Mouse (Mus musculus) lung, postnatal 0 days (tissue): ENCODE results near the gene E130218I03Rik. TPM values are rescaled to one million over a fixed set of nuclear protein-coding genes. Genes with fewer than 3 reads are reported as not detected.

Experiments
- ATAC-seq: fragments of 200-750 bp; cut with Nextera tagmentation; 2 replicates; pipeline ENCODE4 v1.8.0; 2017; ENCODE audit warnings: moderate library complexity
- DNase-seq: peaks from one replicate; pipeline ENCODE4 v3.0.0-alpha.2; 2016; ENCODE audit warnings: low spot score
- H3K27ac ChIP-seq: fragments of 300-500 bp; sonication (generic); 2 replicates; pipeline ENCODE4 v1.5.1; 2014; ENCODE audit warnings: antibody characterized with exemption, mild to moderate bottlenecking, low read length, mixed read lengths
- H3K27me3 ChIP-seq: fragments of 300-500 bp; sonication (generic); replicated peaks from 2 replicates; pipeline ENCODE4 v1.6.1; 2014; ENCODE audit warnings: low read length, mixed read lengths; ENCODE audit not compliant: insufficient read depth
- H3K36me3 ChIP-seq: fragments of 300-500 bp; sonication (generic); 2 replicates; pipeline ENCODE4 v1.6.1; 2014; ENCODE audit warnings: low read length, mixed read lengths; ENCODE audit not compliant: insufficient read depth
- H3K4me1 ChIP-seq: fragments of 300-500 bp; sonication (generic); 2 replicates; pipeline ENCODE4 v1.6.1; 2014; ENCODE audit warnings: antibody characterized with exemption, low read depth, low read length, mixed read lengths; ENCODE audit not compliant: insufficient read depth
- H3K4me2 ChIP-seq: fragments of 300-500 bp; sonication (generic); replicated peaks from 2 replicates; pipeline ENCODE4 v1.6.1; 2014; ENCODE audit warnings: low read depth, mild to moderate bottlenecking, low read length, moderate library complexity, mixed read lengths
- H3K4me3 ChIP-seq: fragments of 300-500 bp; sonication (generic); 2 replicates; pipeline ENCODE4 v1.5.1; 2014; ENCODE audit warnings: low read depth, low read length
- H3K9ac ChIP-seq: fragments of 300-500 bp; sonication (generic); replicated peaks from 2 replicates; pipeline ENCODE4 v1.6.1; 2014; ENCODE audit warnings: low read depth, mild to moderate bottlenecking
- H3K9me3 ChIP-seq: fragments of 300-500 bp; sonication (generic); 2 replicates; pipeline ENCODE4 v1.6.1; 2016; ENCODE audit warnings: low read length, mixed read lengths
- CTCF ChIP-seq: IDR thresholded peaks from 2 replicates; pipeline ENCODE4 v1.5.1; 2016; ENCODE audit warnings: antibody characterized with exemption, mild to moderate bottlenecking
- EP300 ChIP-seq: IDR thresholded peaks from 2 replicates; pipeline ENCODE4 v1.6.1; 2016; ENCODE audit warnings: antibody characterized with exemption, mild to moderate bottlenecking, control low read depth
- WGBS: fragments of 180-500 bp; shearing (Covaris S2); extraction: QIAGEN DNeasy Blood & Tissue Kit; methylation state at CpG from one replicate; pipeline ENCODE4 v1.1.7; 2014; 5-methylcytosine and 5-hydroxymethylcytosine counted together
- polyA plus RNA-seq: library from polyadenylated mRNA; unstranded; fragments of >200 nt; fragmentation: Nextera tagmentation; extraction: Ambion mirVana; gene quantifications from 2 replicates; pipeline ENCODE4 v1.2.1, GENCODE M21; 2015

Gene E130218I03Rik
- polyA plus RNA-seq, 1 experiment from 2014 or later = not detected

DNA sequence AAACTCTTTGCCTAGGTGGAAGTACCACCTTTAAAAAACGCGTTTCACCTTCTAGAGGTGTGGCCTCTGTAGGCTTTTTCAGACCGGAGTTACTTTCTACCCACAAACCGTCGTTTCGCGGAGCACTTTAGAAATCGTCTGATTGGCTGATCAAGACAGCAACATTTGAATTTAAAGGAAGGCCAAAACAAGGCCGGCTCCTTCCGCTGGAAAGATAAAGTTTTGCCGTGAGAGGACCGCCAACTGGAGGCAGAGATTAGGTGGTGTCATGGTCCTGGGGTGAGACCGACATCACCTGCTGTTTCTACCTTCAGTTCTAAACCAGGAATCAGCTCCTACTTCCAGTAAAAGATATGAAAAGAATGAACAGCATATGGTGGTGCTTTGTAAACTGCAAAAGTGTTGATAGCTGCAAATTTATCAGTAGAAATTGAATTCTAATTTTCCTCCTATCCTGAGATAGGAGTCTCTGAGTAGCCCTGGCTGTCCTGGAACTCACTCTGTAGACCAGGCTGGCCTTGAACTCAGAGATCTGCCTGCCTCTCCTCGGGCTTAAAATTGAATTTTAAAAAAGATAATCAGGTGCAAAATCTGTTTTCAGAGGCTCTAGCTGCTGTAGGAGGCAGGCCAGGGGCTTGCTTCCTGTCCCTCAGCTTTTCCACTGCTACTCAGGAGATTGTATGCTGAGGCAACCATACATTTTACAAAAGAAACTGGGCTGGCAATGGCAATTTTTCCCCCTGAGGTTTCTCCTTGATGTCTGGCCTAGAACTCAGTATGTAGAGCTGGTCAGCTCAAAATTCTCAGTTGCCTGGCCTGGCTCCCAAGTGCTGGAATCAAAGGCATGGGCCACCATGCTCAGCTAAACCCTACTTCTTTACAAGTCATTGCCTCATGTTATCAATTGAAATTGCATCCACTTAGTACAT is 30.2 kb downstream of the E130218I03Rik start:
- peak overlapping the region; percentile 38; the same call in 1 of the 2 replicates for H3K27ac ChIP-seq
- peak overlapping the region; percentile 21; the same call in 1 of the 2 replicates for H3K4me3 ChIP-seq
- no peaks in the 10 kb centered on the region for H3K27me3 ChIP-seq
- peaks cover 13% of the 10 kb centered on the region for H3K36me3 ChIP-seq
- H3K9me3 ChIP-seq = no peaks in the 10 kb centered on the region
- TF ChIP-seq CTCF (no peak), EP300 (no peak)
- 5% methylated on average over 14 of the region's 14 CpGs for WGBS
- no peak overlapping the region for H3K9ac ChIP-seq
- ATAC-seq (peak; percentile 62), DNase-seq (peak; percentile 75)
- H3K4me1 ChIP-seq = peaks cover 4% of the 10 kb centered on the region; the same call in 1 of the 2 replicates
- H3K4me2 ChIP-seq = peak overlapping the region; percentile 40

DNA sequence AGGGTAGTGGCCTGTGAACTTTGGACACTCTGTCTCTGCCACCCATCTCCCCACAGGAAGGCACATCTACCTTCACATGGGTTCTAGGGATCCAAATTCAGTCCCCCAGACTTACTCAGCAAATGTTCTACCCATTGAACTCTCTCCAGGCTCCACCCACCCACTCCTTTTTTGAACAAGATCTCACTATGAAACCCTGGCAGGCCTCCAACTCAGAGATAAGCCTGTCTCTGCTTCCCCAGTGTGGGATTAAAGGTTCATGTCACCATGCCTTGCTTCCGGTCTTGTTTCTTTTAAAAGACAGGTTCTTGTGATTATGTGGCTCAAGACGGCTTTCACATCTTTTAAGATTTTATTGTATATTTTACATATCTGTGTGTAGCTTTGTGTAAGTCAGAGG is 41.5 kb downstream of the E130218I03Rik start:
- WGBS = 82% methylated on average over 2 of the region's 2 CpGs
- Histone ChIP-seq H3K9ac (no peak overlapping the region), H3K9me3 (no peaks in the 10 kb centered on the region), H3K4me3 (no peak overlapping the region), H3K27me3 (no peaks in the 10 kb centered on the region), H3K4me2 (no peak overlapping the region), H3K27ac (no peak overlapping the region), H3K4me1 (peaks cover 9% of the 10 kb centered on the region; the same call in 1 of the 2 replicates), H3K36me3 (0 out of 2 replicates have a peak, but pooled peaks cover 10% of the 10 kb centered on the region)
- TF ChIP-seq EP300 (no peak), CTCF (no peak)
- DNase-seq (no peak), ATAC-seq (no peak)

DNA sequence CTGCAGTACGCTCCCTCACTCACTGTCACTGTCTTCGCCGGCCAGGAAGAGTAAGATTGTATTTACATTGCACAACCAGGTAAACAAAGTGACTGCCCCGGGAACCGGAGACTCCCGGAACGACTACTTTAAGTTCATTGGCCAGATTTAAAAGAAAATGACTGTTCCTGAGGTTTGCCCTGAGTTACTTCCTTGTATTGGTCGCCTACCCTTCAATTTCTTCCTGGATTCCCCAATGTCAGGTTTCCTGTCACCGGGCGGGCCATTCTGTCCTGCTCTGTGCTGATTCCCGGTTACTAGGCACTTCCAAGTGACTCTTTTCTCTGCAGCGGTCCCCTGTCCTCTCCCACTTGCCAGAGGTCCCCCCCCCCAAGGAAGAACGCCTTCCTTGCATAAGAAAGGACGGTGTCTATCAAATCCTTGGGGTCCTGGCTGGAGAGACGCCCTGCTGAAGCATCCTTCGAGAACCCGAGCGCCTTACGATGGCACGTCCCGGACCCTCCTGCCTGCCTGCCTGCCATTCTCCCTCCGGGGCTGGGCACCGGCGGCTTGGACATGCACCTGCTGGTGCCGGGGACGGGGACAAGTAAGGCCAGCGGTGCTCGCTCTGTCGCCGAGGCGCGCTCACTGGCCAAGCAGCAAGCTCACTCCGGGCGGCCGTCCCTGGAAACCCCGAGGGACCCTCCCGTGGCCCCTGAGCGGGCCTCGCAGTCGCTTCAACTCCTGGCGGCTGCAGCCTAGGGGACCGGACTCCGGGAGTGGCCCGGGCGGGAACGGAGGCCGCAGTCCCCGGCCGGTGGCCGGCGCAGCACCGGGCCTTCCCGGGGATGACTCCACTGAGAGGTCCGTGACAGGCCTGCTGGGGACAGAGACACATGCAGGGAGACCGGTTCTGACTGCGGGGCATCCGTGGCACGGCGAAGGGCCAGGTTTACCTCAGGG is 43.0 kb downstream of the E130218I03Rik start:
- Histone ChIP-seq H3K27me3 (no peaks in the 10 kb centered on the region), H3K4me3 (peak overlapping the region; percentile 93), H3K9ac (peak overlapping the region; percentile 86), H3K4me1 (peaks cover 9% of the 10 kb centered on the region; the same call in 1 of the 2 replicates), H3K36me3 (0 out of 2 replicates have a peak, but pooled peaks cover 6% of the 10 kb centered on the region), H3K9me3 (no peaks in the 10 kb centered on the region), H3K27ac (peak overlapping the region; percentile 98), H3K4me2 (peak overlapping the region; percentile 94)
- DNase-seq = peak; percentile 42
- peak; percentile 20 for ATAC-seq
- no peak for TF ChIP-seq CTCF
- no peak for TF ChIP-seq EP300
- WGBS = under 1% methylated on average over 52 of the region's 59 CpGs

DNA sequence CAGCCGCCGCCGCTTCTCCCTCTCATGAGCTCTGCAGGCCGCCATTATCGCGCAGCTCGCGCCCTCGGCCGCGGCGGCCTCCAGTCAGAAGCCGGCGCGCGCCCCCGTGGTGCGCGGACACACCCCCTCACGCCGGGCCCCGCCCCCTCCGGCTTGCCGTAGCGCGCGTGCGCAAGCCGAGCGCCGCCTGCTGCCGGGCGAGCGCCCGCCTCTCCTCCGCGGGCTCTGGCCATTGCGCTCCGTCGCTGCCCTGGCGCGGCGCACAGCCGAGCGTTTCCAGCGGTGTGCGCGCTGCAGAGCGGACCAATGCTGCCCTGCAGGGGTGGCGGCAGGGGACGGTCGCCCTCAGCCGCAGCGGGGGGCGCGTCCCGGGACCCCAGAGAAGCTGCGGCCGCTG is 43.7 kb downstream of the E130218I03Rik start:
- H3K27me3 ChIP-seq = no peaks in the 10 kb centered on the region
- DNase-seq (peak; percentile 95), ATAC-seq (peak; percentile 96)
- H3K4me3 ChIP-seq = peak overlapping the region; percentile 93
- no peaks in the 10 kb centered on the region for H3K9me3 ChIP-seq
- peaks cover 9% of the 10 kb centered on the region; the same call in 1 of the 2 replicates for H3K4me1 ChIP-seq
- peak overlapping the region; percentile 94 for H3K4me2 ChIP-seq
- 0 out of 2 replicates have a peak, but pooled peaks cover under 1% of the 10 kb centered on the region for H3K36me3 ChIP-seq
- TF ChIP-seq EP300 (no peak), CTCF (peak; percentile 59)
- WGBS = 1% methylated on average over 17 of the region's 59 CpGs
- peak overlapping the region; percentile 86 for H3K9ac ChIP-seq
- H3K27ac ChIP-seq = peak overlapping the region; percentile 98

DNA sequence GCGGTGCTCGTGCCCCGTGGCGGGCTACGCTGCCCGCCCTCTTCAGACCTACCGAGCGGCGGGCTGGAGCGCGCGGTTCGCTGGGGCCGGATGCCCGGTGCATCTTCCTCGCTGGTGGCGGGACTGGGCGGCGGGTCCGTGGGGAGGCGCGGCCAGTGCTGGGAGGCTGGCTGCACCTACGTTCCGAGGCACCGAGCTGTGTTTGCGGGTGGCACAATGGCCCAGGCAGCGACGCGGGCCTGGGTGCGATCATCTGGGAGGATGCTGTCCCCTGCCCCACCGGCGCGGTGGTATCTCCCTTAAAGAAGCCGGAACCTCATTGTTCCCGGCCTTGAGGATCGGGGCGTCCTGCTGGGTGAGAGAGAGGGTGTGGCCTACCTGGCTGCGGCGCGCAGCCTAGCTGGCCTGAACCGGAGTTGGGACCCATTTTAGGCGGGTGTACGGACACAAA is 44.1 kb downstream of the E130218I03Rik start, which contains the start of gene Pdik1l:
TSS of gene Pdik1l (minus strand) at position 321 of the 451 bp plus-strand sequence.
- Histone ChIP-seq H3K4me1 (peaks cover 9% of the 10 kb centered on the region; the same call in 1 of the 2 replicates), H3K9me3 (no peaks in the 10 kb centered on the region), H3K27ac (peak within 1 kb of the TSS; percentile 98), H3K27me3 (no peaks in the 10 kb centered on the region), H3K9ac (peak within 1 kb of the TSS; percentile 86), H3K36me3 (no peaks in the 10 kb centered on the region), H3K4me3 (peak within 1 kb of the TSS; percentile 93), H3K4me2 (peak within 1 kb of the TSS; percentile 94)
- peak; percentile 92 for DNase-seq
- peak; percentile 76 for ATAC-seq
- TF ChIP-seq CTCF (no peak), EP300 (no peak)
- under 1% methylated on average over 36 of the region's 43 CpGs for WGBS
